Mouse (Mus musculus): ENCODE data around the gene Slc25a36.

The Slc25a36 gene

GRCm38 (mm10) chr9:97036656-97037055 is 74.3 kb downstream of the Slc25a36 start:
- DNase-seq = peak; percentile 37 to 44

GRCm38 (mm10) chr9:97027361-97027760 is 83.6 kb downstream of the Slc25a36 start:
- DNase-seq = no peak

DNA sequence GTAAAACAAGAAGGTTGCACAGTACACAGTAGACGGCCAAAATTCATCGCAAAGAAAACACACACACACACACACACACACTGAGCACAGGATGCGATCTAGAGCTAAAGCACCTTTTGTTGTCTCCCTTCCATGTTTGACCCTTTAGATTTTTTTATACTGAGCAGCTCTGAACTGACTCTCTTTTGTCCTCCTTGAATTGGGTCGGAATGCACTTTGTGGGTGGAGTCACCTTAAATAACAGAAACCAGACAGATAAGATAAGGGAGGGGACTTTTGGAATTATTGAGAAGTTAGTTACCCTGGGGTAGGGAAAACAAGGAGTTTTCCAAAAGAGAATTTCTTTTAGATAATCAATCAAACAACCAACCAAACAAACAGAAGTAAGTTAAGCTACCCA is 85.0 kb downstream of the Slc25a36 start:
- DNase-seq = no peak

Data from cerebellum, postnatal 10 days (tissue).